Comparison of ENCODE assay signal across 12 mouse cellular contexts in genomic region chr10:84097196-84097595, GRCm38 (mm10).
"Had no signal": no experiment of that assay in that cellular context is flagged by ENCODE, and none has a peak within 500 bp of the region (broad histone marks: within the 10 kb centered on the region; RNA-seq: fewer than 3 reads in every experiment).

No protein-coding gene starts in this region.

- H3K9me3 ChIP-seq: liver, embryonic 13.5 days; midbrain, embryonic 12.5 days had no signal

- H3K27me3 ChIP-seq: liver, embryonic 13.5 days had no signal

- H3K27ac ChIP-seq: kidney, postnatal 0 days; left cerebral cortex, adult 2 months; liver, embryonic 13.5 days; midbrain, embryonic 12.5 days had no signal

- DNase-seq: kidney, postnatal 25 days; layer of hippocampus, postnatal 36 days; liver, embryonic 13.5 days; lung, adult 2 months; lung, postnatal 14 days; lung, postnatal 4 days; thymus, adult 18-20 months; thymus, postnatal 36 days had no signal

- ATAC-seq: midbrain, embryonic 16.5 days had no signal

- H3K4me3 ChIP-seq: left cerebral cortex, adult 2 months; liver, embryonic 13.5 days; midbrain, embryonic 12.5 days had no signal

- H3K4me1 ChIP-seq: liver, embryonic 13.5 days had no signal

- H3K9ac ChIP-seq: liver, embryonic 13.5 days; midbrain, embryonic 12.5 days had no signal

- H3K4me2 ChIP-seq: liver, embryonic 13.5 days; midbrain, embryonic 12.5 days had no signal

- H3K36me3 ChIP-seq: liver, embryonic 13.5 days; midbrain, embryonic 12.5 days had no signal
